Mouse (Mus musculus) kidney, postnatal 0 days (tissue): ENCODE data around the gene Emb. TPM values are rescaled to one million over a fixed set of nuclear protein-coding genes. Genes with fewer than 3 reads are reported as not detected.

Source experiments
- ATAC-seq: fragments of 200-750 bp; cut with Nextera tagmentation; replicated peaks from 2 replicates; pipeline ENCODE4 v1.8.0; 2017; ENCODE audit warnings: low read depth, moderate number of reproducible peaks, moderate TSS enrichment, moderate library complexity; ENCODE audit not compliant: low FRiP score
- DNase-seq: peaks from one replicate; pipeline ENCODE4 v3.0.0-alpha.2; 2016; ENCODE audit warnings: low spot score
- H3K27ac ChIP-seq: fragments of 300-500 bp; sonication (generic); 2 replicates; pipeline ENCODE4 v1.5.1; 2014; ENCODE audit warnings: mild to moderate bottlenecking
- H3K27me3 ChIP-seq: fragments of 300-500 bp; sonication (generic); 2 replicates; pipeline ENCODE4 v1.6.1; 2014; ENCODE audit warnings: low read length, mixed read lengths; ENCODE audit not compliant: insufficient read depth
- H3K36me3 ChIP-seq: fragments of 300-500 bp; sonication (generic); 2 replicates; pipeline ENCODE4 v1.6.1; 2014; ENCODE audit warnings: low read length, mixed read lengths; ENCODE audit not compliant: insufficient read depth
- H3K4me1 ChIP-seq: fragments of 300-500 bp; sonication (generic); replicated peaks from 2 replicates; pipeline ENCODE4 v1.6.1; 2014; ENCODE audit warnings: antibody characterized with exemption, low read length, mixed read lengths; ENCODE audit not compliant: insufficient read depth
- H3K4me2 ChIP-seq: fragments of 300-500 bp; sonication (generic); 2 replicates; pipeline ENCODE4 v1.6.1; 2014; ENCODE audit warnings: mild to moderate bottlenecking, low read length, moderate library complexity, mixed read lengths
- H3K4me3 ChIP-seq: fragments of 300-500 bp; sonication (generic); replicated peaks from 2 replicates; pipeline ENCODE4 v1.5.1; 2014; ENCODE audit warnings: low read depth, low read length
- H3K9ac ChIP-seq: fragments of 300-500 bp; sonication (generic); 2 replicates; pipeline ENCODE4 v1.6.1; 2014; ENCODE audit warnings: low read depth, low read length
- H3K9me3 ChIP-seq: fragments of 300-500 bp; sonication (generic); replicated peaks from 2 replicates; pipeline ENCODE4 v1.6.1; 2016; ENCODE audit warnings: low read length, inconsistent platforms, mixed read lengths
- CTCF ChIP-seq: IDR thresholded peaks from 2 replicates; pipeline ENCODE4 v1.5.1; 2016; ENCODE audit warnings: antibody characterized with exemption, low read depth, mild to moderate bottlenecking, moderate library complexity
- WGBS: fragments of 180-500 bp; shearing (Covaris S2); extraction: QIAGEN DNeasy Blood & Tissue Kit; methylation state at CpG from one replicate; pipeline ENCODE4 v1.1.7; 2014; 5-methylcytosine and 5-hydroxymethylcytosine counted together
- polyA plus RNA-seq: library from polyadenylated mRNA; unstranded; fragments of >200 nt; fragmentation: Nextera tagmentation; extraction: Ambion mirVana; gene quantifications from 2 replicates; pipeline ENCODE4 v1.2.1, GENCODE M21; 2015

The Emb gene
- polyA plus RNA-seq, 1 experiment from 2014 or later: 52.0 TPM

DNA sequence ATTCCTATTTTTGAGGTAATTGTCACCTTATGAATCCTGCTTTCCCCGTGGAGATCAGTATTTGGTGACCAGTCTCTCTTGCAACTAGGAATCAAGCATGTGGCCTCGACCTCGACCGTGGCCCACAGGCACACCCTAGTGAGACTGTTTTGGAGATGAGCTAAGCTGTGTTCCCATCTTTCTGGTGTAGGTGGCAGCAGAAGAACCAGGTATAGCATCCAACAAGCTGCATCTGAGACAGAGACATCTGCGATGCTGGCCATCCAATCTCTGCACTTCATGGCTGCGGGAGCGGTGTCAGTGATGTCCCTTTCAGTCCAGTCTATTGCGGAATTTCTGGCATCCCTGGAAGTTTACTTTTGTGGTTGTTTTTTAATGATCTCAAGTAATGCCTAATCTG is 2.3 kb upstream of the Emb start:
- Histone ChIP-seq H3K4me2 (no peak overlapping the region), H3K36me3 (no peaks in the 10 kb centered on the region), H3K27ac (no peak overlapping the region), H3K4me3 (no peak overlapping the region), H3K4me1 (no peaks in the 10 kb centered on the region), H3K27me3 (no peaks in the 10 kb centered on the region), H3K9ac (no peak overlapping the region), H3K9me3 (no peaks in the 10 kb centered on the region)
- DNase-seq: no peak
- 91% methylated on average over 8 of the region's 8 CpGs for WGBS
- TF ChIP-seq CTCF: no peak
- ATAC-seq: no peak

DNA sequence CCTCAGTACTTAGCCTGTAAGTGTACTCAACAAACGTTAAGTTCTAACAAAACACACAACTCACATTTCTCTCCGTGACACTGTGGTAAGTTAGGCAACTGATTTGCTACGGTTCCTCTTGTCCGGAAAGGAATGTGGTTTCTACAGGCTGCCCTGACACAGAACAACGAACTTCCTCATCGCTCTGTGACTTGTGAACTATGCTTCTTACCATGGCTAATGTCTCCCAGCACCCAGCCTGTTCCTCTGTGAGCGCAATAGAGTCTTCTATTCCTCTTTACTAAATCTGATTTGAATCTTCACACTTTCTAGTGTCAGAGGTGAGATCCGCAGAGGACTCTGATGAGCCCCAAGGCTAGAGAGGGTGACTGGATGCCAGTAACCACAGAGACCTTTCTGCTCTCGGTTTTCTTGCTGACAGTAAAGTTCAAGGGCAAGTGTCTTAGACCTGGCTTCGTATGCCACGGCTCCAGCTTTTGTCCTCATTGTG is 3.1 kb downstream of the Emb start:
- H3K4me3 ChIP-seq: no peak overlapping the region
- no peaks in the 10 kb centered on the region for H3K27me3 ChIP-seq
- no peak overlapping the region for H3K9ac ChIP-seq
- H3K27ac ChIP-seq: no peak overlapping the region
- DNase-seq (no peak), ATAC-seq (no peak)
- H3K4me2 ChIP-seq: no peak overlapping the region
- H3K4me1 ChIP-seq: no peaks in the 10 kb centered on the region
- WGBS: 43% methylated on average over 11 of the region's 11 CpGs
- no peaks in the 10 kb centered on the region for H3K36me3 ChIP-seq
- no peak for TF ChIP-seq CTCF
- no peaks in the 10 kb centered on the region for H3K9me3 ChIP-seq

DNA sequence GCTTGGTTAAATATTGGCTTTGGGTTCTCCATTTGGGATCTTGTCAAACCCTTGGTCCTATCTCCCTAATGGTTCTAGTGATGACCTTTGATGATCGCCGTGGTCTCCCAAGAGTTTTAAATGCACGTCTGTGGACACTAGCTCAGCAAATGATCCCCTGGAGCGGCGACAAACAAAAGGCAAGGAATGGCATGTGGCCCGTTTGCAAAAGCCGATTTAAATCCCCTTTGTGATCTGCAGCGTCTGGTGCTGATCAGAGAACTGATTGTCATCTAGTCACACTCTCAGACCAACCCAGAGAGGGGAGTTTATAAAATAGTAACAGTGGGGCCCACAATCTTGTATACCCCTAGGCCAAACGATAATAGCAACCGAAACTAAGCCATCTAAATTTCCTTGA is 7.1 kb downstream of the Emb start:
- Histone ChIP-seq H3K4me1 (no peaks in the 10 kb centered on the region; the same call in 1 of the 2 replicates), H3K9ac (no peak overlapping the region), H3K4me3 (no peak overlapping the region), H3K27ac (no peak overlapping the region), H3K9me3 (no peaks in the 10 kb centered on the region), H3K4me2 (no peak overlapping the region; the same call in 1 of the 2 replicates), H3K36me3 (no peaks in the 10 kb centered on the region), H3K27me3 (0 out of 2 replicates have a peak, but pooled peaks cover 3% of the 10 kb centered on the region)
- no peak for DNase-seq
- no peak for TF ChIP-seq CTCF
- no peak for ATAC-seq
- WGBS: 30% methylated on average over 10 of the region's 10 CpGs

- DNase-seq (no peak), ATAC-seq (no peak)
- Histone ChIP-seq H3K9me3 (no peaks in the 10 kb centered on the region), H3K27ac (no peak overlapping the region), H3K4me3 (no peak overlapping the region), H3K36me3 (no peaks in the 10 kb centered on the region), H3K27me3 (0 out of 2 replicates have a peak, but pooled peaks cover 6% of the 10 kb centered on the region), H3K4me1 (no peaks in the 10 kb centered on the region; the same call in 1 of the 2 replicates), H3K4me2 (no peak overlapping the region), H3K9ac (no peak overlapping the region)
- WGBS: 37% methylated on average over 10 of the region's 10 CpGs
- no peak for TF ChIP-seq CTCF
These were observed 7.8 kb downstream of the Emb start for GRCm38 (mm10) chr13:117216126-117216525.

DNA sequence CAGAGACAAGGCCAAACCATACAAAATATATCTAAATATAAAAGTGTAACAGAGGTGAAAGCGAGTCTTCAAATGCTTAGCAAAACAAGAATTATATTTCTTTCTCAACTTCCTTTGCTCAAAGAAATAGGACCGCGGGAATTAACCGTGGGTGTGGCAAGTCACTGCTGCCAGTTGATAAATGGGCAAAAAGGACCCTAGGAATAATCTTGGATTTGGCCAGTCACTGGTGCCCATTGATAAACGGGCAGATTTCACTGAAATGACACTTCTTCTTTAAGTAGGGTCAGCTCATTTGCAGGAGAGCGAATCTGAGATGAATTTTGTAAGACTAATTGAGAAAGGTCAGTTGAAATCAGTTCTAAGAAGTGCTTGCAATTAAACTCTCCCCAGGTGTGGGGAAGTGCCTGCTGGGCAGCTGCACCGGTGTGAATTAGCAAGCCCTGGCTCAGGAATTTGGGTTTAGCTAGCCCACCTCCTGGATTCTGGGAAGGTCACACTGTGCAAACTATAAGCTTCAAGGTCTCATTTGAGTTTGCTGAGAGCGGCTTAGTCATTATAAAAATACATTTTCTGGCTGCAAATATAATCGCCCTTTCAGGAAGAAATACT is 8.5 kb downstream of the Emb start:
- ATAC-seq: no peak
- no peaks in the 10 kb centered on the region; the same call in 1 of the 2 replicates for H3K4me1 ChIP-seq
- no peak for TF ChIP-seq CTCF
- H3K4me3 ChIP-seq: no peak overlapping the region
- no peaks in the 10 kb centered on the region for H3K9me3 ChIP-seq
- H3K27me3 ChIP-seq: 0 out of 2 replicates have a peak, but pooled peaks cover 6% of the 10 kb centered on the region
- no peak for DNase-seq
- H3K9ac ChIP-seq: no peak overlapping the region
- H3K36me3 ChIP-seq: no peaks in the 10 kb centered on the region
- H3K27ac ChIP-seq: no peak overlapping the region
- no peak overlapping the region for H3K4me2 ChIP-seq
- WGBS: 25% methylated on average over 9 of the region's 9 CpGs

GRCm38 (mm10) chr13:117217621-117218020 is 9.3 kb downstream of the Emb start:
- DNase-seq: no peak
- Histone ChIP-seq H3K4me2 (no peak overlapping the region), H3K27ac (no peak overlapping the region), H3K4me3 (no peak overlapping the region), H3K9ac (no peak overlapping the region), H3K4me1 (no peaks in the 10 kb centered on the region; the same call in 1 of the 2 replicates), H3K9me3 (no peaks in the 10 kb centered on the region), H3K27me3 (0 out of 2 replicates have a peak, but pooled peaks cover 6% of the 10 kb centered on the region), H3K36me3 (no peaks in the 10 kb centered on the region)
- no peak for ATAC-seq
- 56% methylated on average over 11 of the region's 11 CpGs for WGBS
- no peak for TF ChIP-seq CTCF
